Mouse (Mus musculus) liver, embryonic 15.5 days (tissue): ENCODE measurements around the gene Zmym3. TPM values are rescaled to one million over a fixed set of nuclear protein-coding genes. Genes with fewer than 3 reads are reported as not detected.
"Not testable (repeated sequence)": the region's sequence is repeated elsewhere in the genome, so short reads cannot be mapped to it uniquely, and the experiment has no call there.

ENCODE experiments used
- ATAC-seq: fragments of 200-750 bp; cut with Nextera tagmentation; 2 replicates; pipeline ENCODE4 v1.8.0; 2017; ENCODE audit warnings: moderate number of reproducible peaks, mild to moderate bottlenecking, moderate library complexity; ENCODE audit not compliant: insufficient read depth
- H3K27ac ChIP-seq: fragments of 300-500 bp; sonication (generic); replicated peaks from 2 replicates; pipeline ENCODE4 v1.5.1; 2015; ENCODE audit warnings: mild to moderate bottlenecking, inconsistent platforms
- H3K27me3 ChIP-seq: fragments of 300-500 bp; sonication (generic); 2 replicates; pipeline ENCODE4 v1.6.1; 2015; ENCODE audit warnings: mild to moderate bottlenecking, inconsistent platforms
- H3K36me3 ChIP-seq: fragments of 300-500 bp; sonication (generic); replicated peaks from 2 replicates; pipeline ENCODE4 v1.6.1; 2015; ENCODE audit warnings: moderate library complexity, mild to moderate bottlenecking, inconsistent platforms
- H3K4me1 ChIP-seq: fragments of 300-500 bp; sonication (generic); replicated peaks from 2 replicates; pipeline ENCODE4 v1.6.1; 2015; ENCODE audit warnings: inconsistent platforms
- H3K4me2 ChIP-seq: fragments of 300-500 bp; sonication (generic); 2 replicates; pipeline ENCODE4 v1.6.1; 2015; ENCODE audit warnings: moderate library complexity, mild to moderate bottlenecking, inconsistent platforms
- H3K4me3 ChIP-seq: fragments of 300-500 bp; sonication (generic); replicated peaks from 2 replicates; pipeline ENCODE4 v1.5.1; 2015; ENCODE audit warnings: mild to moderate bottlenecking, inconsistent platforms
- H3K9ac ChIP-seq: fragments of 300-500 bp; sonication (generic); 2 replicates; pipeline ENCODE4 v1.6.1; 2015; ENCODE audit warnings: moderate library complexity, mild to moderate bottlenecking, inconsistent platforms
- H3K9me3 ChIP-seq: fragments of 300-500 bp; sonication (generic); replicated peaks from 2 replicates; pipeline ENCODE4 v1.6.1; 2016; ENCODE audit warnings: inconsistent platforms
- WGBS: fragments of 180-500 bp; shearing (Covaris S2); methylation state at CpG from one replicate; pipeline ENCODE4 v1.1.7; 2015; ENCODE audit warnings: mixed read lengths; ENCODE audit not compliant: insufficient replicate concordance; 5-methylcytosine and 5-hydroxymethylcytosine counted together
- polyA plus RNA-seq: library from polyadenylated mRNA; unstranded; fragments of >200 nt; fragmentation: Nextera tagmentation; extraction: Ambion mirVana; gene quantifications from 2 replicates; pipeline ENCODE4 v1.2.1, GENCODE M21; 2015

Gene Zmym3
- polyA plus RNA-seq, 1 experiment from 2014 or later: 8.3 TPM

DNA sequence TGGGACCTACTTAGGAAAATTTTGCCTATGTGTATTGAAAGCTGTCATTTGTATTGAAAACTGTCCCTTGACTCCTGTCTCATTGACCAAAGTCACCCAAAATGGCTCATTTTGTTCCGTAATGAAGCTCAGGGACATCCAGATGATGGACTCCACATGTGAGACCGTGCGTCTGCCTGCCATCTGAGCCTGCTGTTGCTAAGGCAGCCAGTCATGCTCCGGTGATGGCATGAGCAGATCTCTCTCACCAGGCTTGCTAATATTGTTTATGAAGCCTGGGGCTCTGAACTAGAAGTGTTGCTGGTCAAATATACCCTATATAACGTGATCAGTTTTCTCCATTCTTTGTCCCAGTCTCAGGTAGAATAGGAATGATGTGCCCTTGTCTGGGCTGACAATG, 47.7 kb downstream of the Zmym3 start:
- ATAC-seq: no peak
- Histone ChIP-seq H3K4me2 (no peak overlapping the region), H3K4me3 (no peak overlapping the region), H3K4me1 (no peaks in the 10 kb centered on the region; the same call in 1 of the 2 replicates), H3K36me3 (no peaks in the 10 kb centered on the region), H3K9me3 (no peaks in the 10 kb centered on the region), H3K9ac (no peak overlapping the region), H3K27ac (no peak overlapping the region), H3K27me3 (no peaks in the 10 kb centered on the region; the same call in 1 of the 2 replicates)
- 58% methylated on average over 5 of the region's 5 CpGs for WGBS

- H3K9ac ChIP-seq: no peak overlapping the region
- WGBS: 66% methylated on average over 3 of the region's 3 CpGs
- H3K9me3 ChIP-seq: no peaks in the 10 kb centered on the region
- no peak overlapping the region for H3K4me3 ChIP-seq
- no peaks in the 10 kb centered on the region; the same call in 1 of the 2 replicates for H3K4me1 ChIP-seq
- H3K36me3 ChIP-seq: no peaks in the 10 kb centered on the region
- H3K27me3 ChIP-seq: no peaks in the 10 kb centered on the region
- no peak overlapping the region for H3K27ac ChIP-seq
- no peak overlapping the region for H3K4me2 ChIP-seq
- peak; percentile 18; the same call in 1 of the 2 replicates for ATAC-seq
Measured at GRCm38 (mm10) chrX:101370573-101370972, 50.1 kb downstream of the Zmym3 start.

DNA sequence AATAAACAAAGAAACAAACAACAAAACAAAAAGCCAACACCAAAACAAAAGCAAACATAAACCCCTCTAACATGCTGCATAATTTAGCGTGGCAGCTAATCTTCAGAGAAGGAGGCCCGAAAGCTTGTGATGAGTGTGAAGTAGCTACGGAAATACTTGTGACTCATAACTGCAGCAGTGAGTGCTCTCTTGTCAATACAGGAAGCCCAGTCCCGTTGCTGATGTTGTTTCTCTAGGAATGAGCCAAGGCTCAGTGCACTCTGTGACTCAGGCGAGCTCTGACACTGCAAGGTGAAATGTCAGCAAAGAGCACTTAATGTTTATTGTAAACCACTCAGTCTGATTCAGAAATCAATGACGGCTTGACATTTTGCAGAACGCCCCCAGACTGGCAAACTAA, 51.6 kb downstream of the Zmym3 start:
- Histone ChIP-seq H3K27ac (no peak overlapping the region), H3K36me3 (no peaks in the 10 kb centered on the region), H3K9me3 (no peaks in the 10 kb centered on the region), H3K4me3 (no peak overlapping the region), H3K27me3 (no peaks in the 10 kb centered on the region), H3K4me1 (no peaks in the 10 kb centered on the region), H3K4me2 (no peak overlapping the region), H3K9ac (no peak overlapping the region)
- no peak for ATAC-seq
- WGBS: 46% methylated on average over 7 of the region's 7 CpGs

GRCm38 (mm10) chrX:101358902-101359301, 61.7 kb downstream of the Zmym3 start:
- ATAC-seq, H3K36me3 ChIP-seq, H3K9ac ChIP-seq, H3K4me2 ChIP-seq, H3K27ac ChIP-seq, H3K4me3 ChIP-seq, H3K9me3 ChIP-seq, H3K27me3 ChIP-seq, H3K4me1 ChIP-seq: not testable (repeated sequence)
- WGBS: 55% methylated on average over 4 of the region's 4 CpGs

Other genes starting within 250 kb of the Zmym3 start
- gene Snx12, start 198.3 kb downstream of the Zmym3 start, polyA plus RNA-seq: 15.9 and 18.1 TPM in 2 replicates
- 1.5 TPM in 2 replicates for gene Foxo4, start 166.3 kb downstream of the Zmym3 start, polyA plus RNA-seq
- gene Gm614, start 156.9 kb downstream of the Zmym3 start, polyA plus RNA-seq: not detected in 2 replicates
- 9.4 and 9.6 TPM in 2 replicates for gene Il2rg, start 152.6 kb downstream of the Zmym3 start, polyA plus RNA-seq
- gene Gm20489, start 151.8 kb downstream of the Zmym3 start, polyA plus RNA-seq: not detected in 2 replicates
- gene Med12, start 146.8 kb downstream of the Zmym3 start, polyA plus RNA-seq: 21.4 and 23.1 TPM in 2 replicates
- gene Nlgn3, start 121.7 kb downstream of the Zmym3 start, polyA plus RNA-seq: 0.06 and 0.08 TPM in 2 replicates
- gene Gjb1, start 44.5 kb downstream of the Zmym3 start, polyA plus RNA-seq: 111 and 148 TPM in 2 replicates
- 107 TPM in 2 replicates for gene Nono, start 8.5 kb upstream of the Zmym3 start, polyA plus RNA-seq
- 3.8 and 5.6 TPM in 2 replicates for gene Itgb1bp2, start 28.2 kb upstream of the Zmym3 start, polyA plus RNA-seq
- 5.3 and 5.6 TPM in 2 replicates for gene Taf1, start 111.9 kb upstream of the Zmym3 start, polyA plus RNA-seq
- 48.3 and 49.4 TPM in 2 replicates for gene Ogt, start 219.2 kb upstream of the Zmym3 start, polyA plus RNA-seq